Mouse (Mus musculus) midbrain, embryonic 11.5 days (tissue): ENCODE measurements at regions not wholly inside any gene's neighbourhood (a gene's known extent, or its start where the extent isn't known, plus 50 kb on each side); places are given as distances from the start of the nearest gene placed in this dataset.
"Not testable (repeated sequence)": the region's sequence is repeated elsewhere in the genome, so short reads cannot be mapped to it uniquely, and the experiment has no call there.

Experiments
- ATAC-seq: fragments of 200-750 bp; cut with Nextera tagmentation; 2 replicates; pipeline ENCODE4 v1.8.0; 2017; ENCODE audit warnings: moderate TSS enrichment, moderate library complexity; ENCODE audit not compliant: low FRiP score
- DNase-seq: peaks from one replicate; pipeline ENCODE4 v3.0.0; 2015; ENCODE audit warnings: low spot score; ENCODE audit errors: missing footprints
- H3K27ac ChIP-seq: fragments of 300-500 bp; sonication (generic); 2 replicates; pipeline ENCODE4 v1.5.1; 2014; ENCODE audit warnings: low read depth, low read length
- H3K27me3 ChIP-seq: fragments of 300-500 bp; sonication (generic); 2 replicates; pipeline ENCODE4 v1.6.1; 2014; ENCODE audit warnings: mild to moderate bottlenecking, low read length, moderate library complexity, mixed read lengths; ENCODE audit not compliant: control insufficient read depth, insufficient read depth
- H3K36me3 ChIP-seq: fragments of 300-500 bp; sonication (generic); 2 replicates; pipeline ENCODE4 v1.6.1; 2014; ENCODE audit warnings: mild to moderate bottlenecking, low read length, moderate library complexity, mixed read lengths; ENCODE audit not compliant: control insufficient read depth, insufficient read depth
- H3K4me1 ChIP-seq: fragments of 300-500 bp; sonication (generic); 2 replicates; pipeline ENCODE4 v1.6.1; 2014; ENCODE audit warnings: low read length; ENCODE audit not compliant: control insufficient read depth, insufficient read depth
- H3K4me2 ChIP-seq: fragments of 300-500 bp; sonication (generic); 2 replicates; pipeline ENCODE4 v1.6.1; 2014; ENCODE audit warnings: mild to moderate bottlenecking, moderate library complexity
- H3K4me3 ChIP-seq: fragments of 300-500 bp; sonication (generic); 2 replicates; pipeline ENCODE4 v1.5.1; 2014; ENCODE audit warnings: low read depth, low read length
- H3K9ac ChIP-seq: fragments of 300-500 bp; sonication (generic); 2 replicates; pipeline ENCODE4 v1.6.1; 2014; ENCODE audit warnings: low read length
- H3K9me3 ChIP-seq: fragments of 300-500 bp; sonication (generic); 2 replicates; pipeline ENCODE4 v1.6.1; 2016; ENCODE audit warnings: low read length; ENCODE audit not compliant: control insufficient read depth
- WGBS: fragments of 180-500 bp; shearing (Covaris S2); extraction: QIAGEN DNeasy Blood & Tissue Kit; methylation state at CpG from one replicate; pipeline ENCODE4 v1.1.7; 2014; 5-methylcytosine and 5-hydroxymethylcytosine counted together

DNA sequence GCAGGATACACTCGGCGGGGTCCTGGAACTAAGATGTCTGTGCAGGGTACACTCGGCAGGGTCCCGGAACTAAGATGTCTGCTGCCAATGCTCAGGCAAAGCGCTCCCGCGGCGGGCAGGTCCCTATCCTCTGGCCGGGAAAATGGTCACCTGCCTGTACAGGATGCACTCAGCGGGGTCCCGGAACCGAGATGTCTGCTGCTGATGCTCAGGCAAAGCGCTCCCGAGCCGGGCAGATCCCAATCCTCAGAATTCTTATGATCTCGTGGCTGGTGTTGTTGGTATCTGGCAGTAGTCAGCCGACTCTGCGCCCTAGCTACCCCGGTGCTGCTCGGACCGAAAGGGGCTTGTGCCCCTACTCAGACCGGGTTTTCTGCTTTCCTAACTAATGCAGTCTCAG, 61.0 kb upstream of the Pnpt1 start:
- H3K4me2 ChIP-seq, ATAC-seq, H3K27ac ChIP-seq, H3K9me3 ChIP-seq, H3K27me3 ChIP-seq, H3K9ac ChIP-seq, DNase-seq, H3K4me3 ChIP-seq, H3K4me1 ChIP-seq, H3K36me3 ChIP-seq: not testable (repeated sequence)
- 89% methylated on average over 22 of the region's 22 CpGs for WGBS

DNA sequence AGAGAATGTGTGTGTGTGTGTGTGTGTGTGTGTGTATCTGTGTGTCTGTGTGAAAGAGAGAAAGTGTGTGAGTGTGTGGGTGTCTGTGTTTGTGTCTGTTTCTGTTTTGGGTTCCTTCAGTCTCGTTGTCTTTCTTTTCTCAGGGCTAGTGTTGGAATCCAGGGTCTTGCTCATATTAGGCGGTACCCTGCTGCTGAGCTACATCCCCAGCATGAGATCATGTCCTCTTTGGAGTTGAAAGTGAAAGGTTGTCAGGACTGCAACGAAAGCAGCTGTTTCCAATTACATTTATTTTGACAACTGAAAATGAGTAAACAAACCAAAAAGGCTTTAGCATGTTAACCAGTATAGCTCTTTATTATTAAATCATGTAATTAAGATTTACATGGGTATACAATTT, 58.3 kb upstream of the Pnpt1 start:
- H3K9ac ChIP-seq = no peak overlapping the region
- H3K4me3 ChIP-seq = no peak overlapping the region
- no peaks in the 10 kb centered on the region for H3K9me3 ChIP-seq
- H3K36me3 ChIP-seq = no peaks in the 10 kb centered on the region
- no peaks in the 10 kb centered on the region for H3K27me3 ChIP-seq
- H3K4me1 ChIP-seq = no peaks in the 10 kb centered on the region
- ATAC-seq (no peak), DNase-seq (peak; percentile 82)
- H3K4me2 ChIP-seq = no peak overlapping the region
- WGBS = 42% methylated on average over 3 of the region's 3 CpGs
- H3K27ac ChIP-seq = no peak overlapping the region
